Mouse (Mus musculus) heart, adult 9 months (tissue): ENCODE results near the gene Ppp1r12c.

Experiments
- DNase-seq, 2 experiments: peaks; one replicate each; pipeline ENCODE4 v3.0.0; 2022; ENCODE audit warnings: low spot score in 2 of 2

Gene Ppp1r12c

DNA sequence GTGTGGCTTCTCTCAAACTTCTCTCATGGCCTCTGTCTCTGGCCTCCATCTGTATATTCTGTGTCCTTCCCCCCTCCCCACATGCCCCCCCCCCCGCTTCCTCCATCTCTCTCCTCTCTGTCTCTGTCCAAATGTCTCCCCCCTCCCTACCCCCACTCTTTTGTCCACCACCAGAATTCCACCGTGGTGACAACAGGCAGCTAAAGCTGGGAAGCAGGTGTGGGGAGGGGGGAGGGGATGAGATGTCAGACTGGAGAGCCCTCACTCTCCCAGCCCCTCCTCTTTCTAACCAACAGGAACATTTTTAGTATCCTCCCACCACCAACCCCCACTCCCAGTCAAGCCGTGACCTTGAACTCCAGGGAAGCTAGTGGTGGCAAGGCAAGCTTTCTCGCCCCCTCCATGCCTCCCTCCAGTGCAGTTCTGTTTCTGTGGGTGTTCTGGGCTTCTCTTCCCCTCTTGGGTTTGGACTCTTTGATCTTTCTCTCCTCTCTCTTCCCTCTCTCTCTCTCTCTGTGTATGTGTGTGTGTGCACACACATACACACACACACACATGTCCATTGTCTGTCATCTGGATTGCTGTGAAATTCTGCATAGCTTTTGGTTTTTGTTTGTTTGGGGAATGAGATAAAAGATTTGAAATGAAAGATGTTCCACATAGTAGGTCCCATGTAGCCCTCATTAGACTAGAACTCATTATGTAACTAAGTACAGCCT, 15.0 kb upstream of the Ppp1r12c start, which contains the start of gene Tnnt1:
TSS of gene Tnnt1 (minus strand) at position 51 of the 719 bp plus-strand sequence.
- DNase-seq, result peak; percentile 50 to 58

GRCm38 (mm10) chr7:4515853-4516252, 14.4 kb upstream of the Ppp1r12c start:
- DNase-seq, result peak in 1 of 2 experiments; percentile 13

GRCm38 (mm10) chr7:4513829-4514712, 12.6 kb upstream of the Ppp1r12c start:
- DNase-seq, result no peak

DNA sequence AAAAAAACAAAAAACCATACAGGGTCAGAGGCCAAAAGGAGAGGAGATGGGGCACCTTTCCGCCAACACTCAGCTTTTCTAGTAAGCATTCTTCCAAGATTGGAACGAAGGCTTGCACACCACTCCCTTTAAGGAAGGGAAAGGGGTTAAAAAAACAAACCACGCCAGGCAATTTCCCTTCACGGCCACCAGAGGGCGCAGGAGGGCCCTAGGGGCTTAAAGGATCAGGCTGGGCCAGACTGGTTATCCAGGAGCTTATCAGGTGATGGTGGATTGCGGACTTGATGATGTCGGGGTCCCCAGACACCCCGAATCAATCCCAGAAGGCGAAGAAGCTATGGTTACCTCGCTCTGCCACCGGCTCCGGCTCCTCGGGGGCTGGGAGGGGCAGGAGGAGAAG, 11.8 kb upstream of the Ppp1r12c start:
- no peak for DNase-seq

DNA sequence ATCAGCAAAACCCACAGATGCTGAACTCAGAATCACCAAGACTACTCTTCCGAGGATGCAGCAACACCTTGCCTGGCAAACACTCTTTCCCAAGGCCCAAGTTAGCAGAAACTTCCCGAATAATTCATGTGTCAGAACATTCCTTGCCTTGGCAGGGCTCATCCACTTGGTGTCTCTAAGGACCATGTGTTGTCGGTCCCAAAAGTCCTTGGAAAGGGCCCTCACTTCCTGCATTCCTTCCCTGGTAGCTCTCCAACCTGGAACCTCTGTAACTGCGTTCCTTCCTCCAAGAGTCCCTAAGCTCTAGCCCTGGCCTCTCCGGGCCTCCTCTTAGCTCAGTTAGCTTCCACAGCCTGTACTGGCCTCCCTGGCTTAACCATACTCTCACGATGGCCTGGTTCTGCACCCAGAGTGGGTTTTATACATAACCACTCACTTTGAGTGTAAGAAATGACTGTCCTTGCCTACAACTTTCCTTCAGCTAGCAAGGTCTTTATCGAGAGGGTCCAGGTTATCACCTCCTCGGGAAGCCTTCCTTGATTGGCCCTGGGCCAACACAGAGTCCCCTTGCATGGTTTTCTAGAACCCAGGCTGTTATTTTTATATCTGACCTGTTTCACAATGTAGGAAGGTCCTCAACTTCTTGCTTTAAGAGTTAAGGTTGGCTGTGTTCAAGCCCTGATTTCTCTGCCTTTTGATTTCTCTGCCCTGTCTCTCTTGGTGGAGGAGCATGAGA, 10.2 kb upstream of the Ppp1r12c start:
- peak; percentile 43 to 51 for DNase-seq

- DNase-seq, result peak; percentile 78 to 80
Observed at GRCm38 (mm10) chr7:4509863-4510608, 8.6 kb upstream of the Ppp1r12c start.

DNA sequence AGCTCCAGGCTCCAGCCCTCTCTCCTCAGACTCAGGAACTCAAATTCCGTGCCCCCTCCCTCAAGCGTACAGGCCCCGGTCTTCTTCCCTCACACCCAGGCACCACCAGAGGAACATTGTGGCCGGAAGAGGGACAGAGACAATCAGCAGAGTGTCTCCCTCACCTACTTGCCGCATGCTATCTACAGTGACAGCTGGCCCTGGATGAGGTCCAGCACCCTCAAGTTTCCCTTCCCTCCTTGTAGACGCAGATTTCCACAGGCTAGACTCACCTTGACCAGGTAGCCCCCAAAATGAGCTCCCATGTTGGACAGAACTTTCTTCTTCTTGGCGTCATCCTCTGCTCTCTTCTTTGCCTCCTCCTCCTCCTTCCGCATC, 7.2 kb upstream of the Ppp1r12c start:
- no peak for DNase-seq

GRCm38 (mm10) chr7:4508062-4508738, 6.7 kb upstream of the Ppp1r12c start:
- DNase-seq, result no peak

- no peak for DNase-seq
Observed at GRCm38 (mm10) chr7:4507220-4507619, 5.7 kb upstream of the Ppp1r12c start.

- DNase-seq, result no peak
Observed at GRCm38 (mm10) chr7:4504646-4505435, 3.4 kb upstream of the Ppp1r12c start.

DNA sequence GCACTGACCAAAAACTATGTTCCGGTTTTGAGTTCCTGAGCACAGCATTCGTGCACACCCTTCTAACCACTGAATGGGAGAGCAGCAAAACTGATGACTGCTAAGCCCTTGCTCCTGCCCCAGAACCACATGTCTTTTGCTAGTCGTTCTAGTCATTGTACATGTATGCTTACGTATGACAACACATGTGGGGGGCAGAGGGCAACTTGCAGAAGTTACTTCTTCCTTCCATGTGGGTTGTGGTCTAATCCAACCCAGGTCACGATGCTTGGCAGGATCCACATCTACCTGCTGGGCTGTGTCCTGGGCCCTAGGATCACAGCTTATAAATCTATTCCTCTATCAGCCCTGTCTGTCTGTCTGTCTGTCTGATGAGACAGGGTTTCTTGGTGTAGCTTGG, 2.4 kb upstream of the Ppp1r12c start:
- DNase-seq, result no peak

GRCm38 (mm10) chr7:4503100-4503499, 1.6 kb upstream of the Ppp1r12c start:
- no peak for DNase-seq

GRCm38 (mm10) chr7:4502421-4503090, 1.1 kb upstream of the Ppp1r12c start:
- DNase-seq, result peak; percentile 59 to 61

- DNase-seq, result peak in 1 of 2 experiments; percentile 46
Observed at GRCm38 (mm10) chr7:4500892-4501471, 498 bp downstream of the Ppp1r12c start.

- no peak for DNase-seq
Observed at GRCm38 (mm10) chr7:4499034-4499433, 2.4 kb downstream of the Ppp1r12c start.

DNA sequence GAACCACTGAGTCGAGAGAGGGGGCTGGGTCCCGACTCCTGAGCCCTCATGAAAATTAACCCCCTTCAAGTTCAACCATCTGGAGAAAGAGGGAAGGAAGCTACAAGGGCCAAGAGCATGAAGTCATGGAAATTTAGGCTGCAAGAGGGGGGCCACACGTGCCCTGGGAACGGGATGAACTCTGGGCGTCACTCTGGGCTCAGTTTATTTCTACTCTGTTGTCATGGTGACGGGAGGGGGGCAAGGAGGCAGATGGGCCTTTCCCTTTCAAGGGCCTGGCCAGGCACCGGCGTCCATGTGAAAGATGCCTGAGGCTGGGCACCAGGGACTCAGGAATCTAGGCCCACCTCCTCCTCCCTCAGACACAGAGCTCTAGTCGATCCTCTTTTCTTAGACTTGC, 3.2 kb downstream of the Ppp1r12c start:
- DNase-seq, result peak; percentile 92 to 93

GRCm38 (mm10) chr7:4497271-4497903, 4.1 kb downstream of the Ppp1r12c start:
- no peak for DNase-seq

DNA sequence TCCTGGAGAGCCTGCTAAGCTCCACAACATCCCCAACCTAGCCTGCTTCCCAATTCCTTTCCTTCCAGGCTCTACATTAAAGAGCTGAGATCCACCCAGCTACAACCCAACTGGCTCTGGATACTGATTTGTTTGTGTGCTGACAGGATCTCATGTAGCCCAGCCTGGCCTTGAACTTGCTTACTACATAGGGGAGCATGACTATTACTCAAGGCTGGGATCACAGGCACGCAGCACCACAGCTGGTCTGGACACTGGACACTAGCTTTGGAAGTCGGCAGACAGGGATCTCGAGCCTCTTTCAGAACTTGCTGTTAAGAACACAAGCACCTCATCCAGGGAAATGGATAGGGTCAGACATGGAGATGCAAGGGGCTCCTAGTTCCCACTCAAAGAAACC, 5.0 kb downstream of the Ppp1r12c start:
- DNase-seq, result no peak

DNA sequence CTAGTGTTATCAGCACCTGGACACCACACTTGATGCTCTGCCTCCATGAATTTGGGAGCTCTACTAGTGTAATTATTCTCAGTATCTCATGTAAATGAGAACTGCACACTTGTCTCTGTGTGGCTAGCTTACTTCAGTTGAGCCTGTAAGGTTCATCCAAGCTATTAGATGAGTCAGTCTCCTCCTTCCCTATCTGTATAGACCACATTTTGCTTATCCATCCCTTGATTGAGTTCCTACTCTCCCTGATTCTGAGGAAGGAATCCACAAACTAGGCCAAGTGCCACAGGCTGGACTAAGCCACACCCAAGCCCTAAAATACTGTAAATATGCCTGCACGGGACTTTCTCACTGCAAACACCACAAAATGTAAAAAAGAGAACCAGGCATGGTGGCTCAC, 7.5 kb downstream of the Ppp1r12c start:
- no peak for DNase-seq
